Mouse (Mus musculus) adrenal gland, adult 8-10 months (tissue): ENCODE measurements around the gene Olfr1448. TPM values are rescaled to one million over a fixed set of nuclear protein-coding genes. Genes with fewer than 3 reads are reported as not detected.
"Not testable (repeated sequence)": the region's sequence is repeated elsewhere in the genome, so short reads cannot be mapped to it uniquely, and the experiment has no call there.

ENCODE experiments used
- DNase-seq: peaks from one replicate; pipeline ENCODE4 v3.0.0; 2022
- total RNA-seq, 4 experiments: library from RNA; stranded (reverse); gene quantifications; 2 replicates each; pipeline ENCODE4 v1.2.4; 2022

Gene Olfr1448
- total RNA-seq, result not detected

DNA sequence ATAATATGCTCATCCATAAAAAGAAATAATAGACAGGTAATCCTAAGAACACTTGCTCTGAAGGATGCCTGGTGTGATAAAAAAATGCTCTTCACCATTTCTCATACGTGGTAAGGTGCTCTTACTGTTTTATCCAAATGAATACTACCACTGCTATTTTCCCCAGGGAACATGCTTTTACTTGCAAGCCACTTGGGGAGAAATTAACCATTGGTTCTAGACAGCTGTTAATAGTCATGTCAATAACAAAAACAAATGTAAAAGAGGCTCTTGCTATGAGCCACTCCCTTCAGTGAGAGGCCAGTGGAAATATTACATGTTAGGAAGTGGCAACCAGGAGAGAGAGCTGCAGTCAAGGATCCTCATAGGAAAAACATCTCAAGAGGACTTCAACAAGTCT lies at the start of gene Olfr1448:
Gene Olfr1448 (minus strand): TSS at position 101 of the 400 bp plus-strand sequence.
- DNase-seq, result no peak

DNA sequence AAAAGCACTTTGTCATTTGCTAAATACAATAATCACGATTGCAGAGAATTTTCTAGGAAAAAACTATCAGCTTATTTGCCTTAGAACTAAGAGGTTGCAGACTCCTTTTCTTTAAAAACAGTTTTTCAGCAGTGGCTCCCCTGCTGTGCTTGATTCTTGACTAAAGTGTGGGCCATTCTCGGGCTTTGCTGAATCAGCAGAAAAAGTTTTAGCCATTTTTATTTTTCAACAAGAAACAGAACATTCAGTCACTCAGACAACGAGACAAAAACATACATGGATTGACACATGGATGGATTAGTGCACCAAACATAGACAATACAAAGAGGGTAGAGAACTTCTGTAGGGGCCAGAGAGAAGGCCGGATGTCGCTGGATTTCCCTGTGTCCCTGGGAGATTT lies 45.9 kb upstream of the Olfr1448 start:
- not testable (repeated sequence) for DNase-seq

DNA sequence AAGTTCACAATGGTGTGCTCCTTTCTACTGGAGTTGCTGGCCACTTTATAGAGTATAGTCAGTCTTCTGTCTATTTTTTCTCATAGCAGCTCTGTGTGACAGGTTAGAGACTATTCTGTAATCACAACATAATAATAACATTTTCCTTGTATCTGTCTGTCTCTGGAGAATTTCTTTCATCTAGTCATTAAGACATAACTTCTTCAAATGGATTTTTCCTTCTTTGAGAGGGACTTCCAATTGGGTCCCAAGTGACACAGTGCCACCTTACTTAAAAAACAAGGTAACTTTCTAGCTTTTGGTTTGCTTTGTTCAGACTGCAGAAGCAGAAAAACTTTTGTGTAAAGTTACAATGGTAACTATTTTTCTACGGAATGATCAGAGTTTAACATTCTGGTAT lies 25.7 kb upstream of the Olfr1448 start, which contains the start of gene Olfr1450:
Gene Olfr1450 (plus strand): TSS at position 301 of the 400 bp plus-strand sequence.
- DNase-seq, result no peak

DNA sequence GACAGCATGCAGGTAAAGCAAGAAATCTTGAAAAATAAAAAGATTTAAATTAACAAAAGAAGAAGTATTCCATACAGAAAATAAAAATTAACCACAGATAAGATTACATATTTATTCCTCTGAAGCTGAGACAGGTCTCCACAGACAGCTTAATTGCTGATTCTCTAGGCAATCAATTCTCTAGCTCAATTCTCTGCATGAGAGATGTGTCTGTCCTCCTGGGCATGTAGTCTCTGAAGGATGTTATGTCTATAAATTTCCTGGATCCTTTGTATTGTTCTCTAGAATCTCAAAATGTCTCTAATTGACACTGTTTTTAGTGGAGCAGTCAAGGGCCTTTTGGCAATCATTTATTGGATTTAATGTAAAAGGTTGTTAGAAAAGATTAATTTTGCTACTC lies 6.3 kb upstream of the Olfr1448 start, which contains the start of gene Olfr1449:
Gene Olfr1449 (plus strand): TSS at position 301 of the 400 bp plus-strand sequence.
- DNase-seq, result no peak

DNA sequence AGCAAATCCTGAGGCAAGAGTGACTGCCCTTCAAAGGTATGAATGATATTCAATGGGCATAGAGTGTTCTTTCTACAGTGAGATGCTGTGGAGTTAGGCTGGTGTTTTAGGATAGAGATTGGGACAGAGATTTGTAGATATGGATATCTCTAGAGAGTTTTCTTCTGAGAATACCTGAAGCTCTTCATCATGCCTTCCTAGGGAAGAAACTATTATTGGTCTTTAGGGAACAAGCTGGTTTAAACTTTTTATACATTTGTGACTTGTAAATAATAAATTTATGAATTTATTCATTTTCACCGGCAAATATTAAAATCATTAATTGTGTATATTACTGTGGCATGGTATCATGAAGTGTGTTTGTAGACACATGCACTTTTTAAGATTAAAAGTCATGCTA lies 20.6 kb downstream of the Olfr1448 start, which contains the start of gene Olfr1447:
Gene Olfr1447 (minus strand): TSS at position 101 of the 400 bp plus-strand sequence.
- no peak for DNase-seq

DNA sequence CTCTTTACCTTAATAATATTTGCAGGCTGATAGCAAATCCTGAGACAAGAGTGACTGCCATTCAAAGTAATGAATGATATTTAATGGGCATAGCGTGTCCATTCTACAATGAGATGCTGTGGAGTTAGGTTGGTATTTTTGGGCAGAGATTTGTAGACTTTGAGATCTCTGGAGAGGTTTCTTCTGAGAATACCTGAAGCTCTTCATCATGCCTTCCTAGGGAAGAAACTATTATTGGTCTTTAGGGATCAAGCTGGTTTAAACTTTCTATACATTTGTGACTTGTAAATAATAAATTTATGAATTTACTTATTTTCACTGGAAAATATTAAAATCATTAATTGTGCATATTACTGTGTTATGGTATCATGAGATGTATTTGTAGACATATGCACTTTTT lies 30.8 kb downstream of the Olfr1448 start, which contains the start of gene Olfr1446:
Gene Olfr1446 (minus strand): TSS at position 101 of the 400 bp plus-strand sequence.
- DNase-seq, result no peak

DNA sequence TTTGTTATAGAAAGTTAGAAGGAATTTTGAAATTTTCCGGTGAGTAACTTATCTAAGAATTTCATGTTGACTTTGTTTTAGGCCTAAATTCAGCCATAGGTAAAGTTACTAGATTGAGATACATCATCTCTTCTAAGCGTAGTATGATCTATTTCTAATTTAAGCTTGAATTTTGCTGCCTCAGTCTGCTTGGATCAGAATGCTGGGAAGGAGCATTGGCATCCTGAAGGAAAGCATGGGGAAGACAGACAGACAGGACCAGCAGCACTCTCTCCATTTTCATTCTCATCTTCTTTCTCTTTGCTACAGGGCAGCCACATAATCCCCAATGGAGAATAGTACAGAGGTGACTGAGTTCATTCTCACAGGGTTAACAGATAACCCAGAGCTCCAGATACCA lies 40.7 kb downstream of the Olfr1448 start, which contains the start of gene Olfr1445:
Gene Olfr1445 (plus strand): TSS at position 301 of the 400 bp plus-strand sequence.
- DNase-seq, result no peak

Other genes with a start within 250 kb of the Olfr1448 start
- not detected for gene Olfr1443, start 246.3 kb downstream of the Olfr1448 start, total RNA-seq
- under 1 TPM in 1 of 4 experiments, not detected in 3; 0.35 TPM for gene Keg1, start 228.6 kb downstream of the Olfr1448 start, total RNA-seq
- 1 to 10 TPM; 1.1 to 3.6 (median 2.3) TPM for gene Cntf, start 158.8 kb downstream of the Olfr1448 start, total RNA-seq
- 10 to 100 TPM; 70.3 to 80.8 (median 71.4) TPM for gene Zfp91, start 128.3 kb downstream of the Olfr1448 start, total RNA-seq
- gene Lpxn, start 128.2 kb downstream of the Olfr1448 start, total RNA-seq, result 1 to 10 TPM; 2.1 to 5.8 (median 3.9) TPM
- not detected for gene Gm5244, start 77.7 kb downstream of the Olfr1448 start, total RNA-seq
- not detected for gene Olfr1444, start 67.1 kb downstream of the Olfr1448 start, total RNA-seq
- not detected for gene Olfr1445, start 40.6 kb downstream of the Olfr1448 start, total RNA-seq
- not detected for gene Olfr1446, start 30.9 kb downstream of the Olfr1448 start, total RNA-seq
- not detected for gene Olfr1447, start 20.7 kb downstream of the Olfr1448 start, total RNA-seq
- not detected for gene Olfr1449, start 6.4 kb upstream of the Olfr1448 start, total RNA-seq
- not detected for gene Olfr1450, start 25.8 kb upstream of the Olfr1448 start, total RNA-seq
- gene Olfr1451, start 70.6 kb upstream of the Olfr1448 start, total RNA-seq, result not detected
- not detected for gene Olfr1453, start 103.9 kb upstream of the Olfr1448 start, total RNA-seq
- not detected for gene Olfr1454, start 136.2 kb upstream of the Olfr1448 start, total RNA-seq
- not detected for gene Olfr1457, start 173.5 kb upstream of the Olfr1448 start, total RNA-seq
- not detected for gene Olfr1458, start 182.4 kb upstream of the Olfr1448 start, total RNA-seq
- under 1 TPM; 0.06 to 0.25 (median 0.12) TPM for gene Olfr1459, start 225.1 kb upstream of the Olfr1448 start, total RNA-seq
- gene Olfr1461, start 238.6 kb upstream of the Olfr1448 start, total RNA-seq, result not detected